Mouse (Mus musculus) embryonic facial prominence, embryonic 13.5 days (tissue): ENCODE data around the gene Bola1. TPM values are rescaled to one million over a fixed set of nuclear protein-coding genes. Genes with fewer than 3 reads are reported as not detected.
"Not testable (repeated sequence)": the region's sequence is repeated elsewhere in the genome, so short reads cannot be mapped to it uniquely, and the experiment has no call there.

Source experiments
- ATAC-seq: fragments of 200-750 bp; cut with Nextera tagmentation; 2 replicates; pipeline ENCODE4 v1.8.0; 2017; ENCODE audit warnings: low read depth; ENCODE audit not compliant: insufficient number of reproducible peaks, insufficient read depth, low FRiP score, low TSS enrichment
- H3K27ac ChIP-seq: fragments of 300-500 bp; sonication (generic); 2 replicates; pipeline ENCODE4 v1.5.1; 2015; ENCODE audit warnings: moderate library complexity, mild to moderate bottlenecking, inconsistent platforms
- H3K27me3 ChIP-seq: fragments of 300-500 bp; sonication (generic); 2 replicates; pipeline ENCODE4 v1.6.1; 2015; ENCODE audit warnings: mild to moderate bottlenecking, inconsistent platforms
- H3K36me3 ChIP-seq: fragments of 300-500 bp; sonication (generic); 2 replicates; pipeline ENCODE4 v1.6.1; 2015; ENCODE audit warnings: mild to moderate bottlenecking, inconsistent platforms
- H3K4me1 ChIP-seq: fragments of 300-500 bp; sonication (generic); 2 replicates; pipeline ENCODE4 v1.6.1; 2015; ENCODE audit warnings: inconsistent platforms
- H3K4me2 ChIP-seq: fragments of 300-500 bp; sonication (generic); 2 replicates; pipeline ENCODE4 v1.6.1; 2015; ENCODE audit warnings: moderate library complexity, mild to moderate bottlenecking, inconsistent platforms
- H3K4me3 ChIP-seq: fragments of 300-500 bp; sonication (generic); 2 replicates; pipeline ENCODE4 v1.5.1; 2015; ENCODE audit warnings: mild to moderate bottlenecking, inconsistent platforms
- H3K9ac ChIP-seq: fragments of 300-500 bp; sonication (generic); 2 replicates; pipeline ENCODE4 v1.6.1; 2015; ENCODE audit warnings: mild to moderate bottlenecking, inconsistent platforms
- H3K9me3 ChIP-seq: fragments of 300-500 bp; sonication (generic); 2 replicates; pipeline ENCODE4 v1.6.1; 2016; ENCODE audit warnings: inconsistent platforms
- WGBS: fragments of 180-500 bp; shearing (Covaris S2); methylation state at CpG from one replicate; pipeline ENCODE4 v1.1.7; 2015; ENCODE audit warnings: mixed read lengths; 5-methylcytosine and 5-hydroxymethylcytosine counted together
- polyA plus RNA-seq: library from polyadenylated mRNA; unstranded; fragments of >200 nt; fragmentation: Nextera tagmentation; extraction: Ambion mirVana; gene quantifications from 2 replicates; pipeline ENCODE4 v1.2.1, GENCODE M21; 2015

Bola1 gene
- polyA plus RNA-seq, 1 experiment from 2014 or later: 55.0 TPM

DNA sequence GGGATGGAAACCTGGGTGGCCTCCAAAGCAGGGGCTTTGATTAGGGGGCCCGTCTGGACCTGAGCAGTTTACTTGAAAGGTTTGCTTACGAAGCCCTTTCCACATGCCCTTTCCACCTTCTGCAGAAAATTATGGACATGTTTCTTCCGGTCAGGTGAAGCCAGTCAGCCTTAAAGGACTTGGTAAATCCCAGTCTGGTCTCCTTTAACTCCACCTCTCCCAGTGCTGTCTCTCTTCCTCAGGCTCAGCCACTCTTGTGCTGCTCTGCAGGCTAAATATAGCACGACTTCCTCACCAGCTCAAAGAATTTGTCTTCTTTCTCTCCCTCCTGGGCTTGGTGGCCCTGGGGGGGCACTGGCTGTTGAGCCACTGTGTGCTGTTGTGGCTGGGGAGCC is 37.1 kb downstream of the Bola1 start:
- no peak for ATAC-seq
- 20% methylated on average over 4 of the region's 4 CpGs for WGBS
- Histone ChIP-seq H3K9me3 (no peaks in the 10 kb centered on the region), H3K4me3 (peak overlapping the region; percentile 62), H3K27me3 (no peaks in the 10 kb centered on the region), H3K36me3 (peaks cover 28% of the 10 kb centered on the region), H3K4me2 (peak overlapping the region; percentile 81), H3K4me1 (peaks cover 28% of the 10 kb centered on the region), H3K9ac (peak overlapping the region; percentile 58), H3K27ac (0 out of 2 replicates have a peak overlapping the region, but pooled peaks have one; percentile 5)

DNA sequence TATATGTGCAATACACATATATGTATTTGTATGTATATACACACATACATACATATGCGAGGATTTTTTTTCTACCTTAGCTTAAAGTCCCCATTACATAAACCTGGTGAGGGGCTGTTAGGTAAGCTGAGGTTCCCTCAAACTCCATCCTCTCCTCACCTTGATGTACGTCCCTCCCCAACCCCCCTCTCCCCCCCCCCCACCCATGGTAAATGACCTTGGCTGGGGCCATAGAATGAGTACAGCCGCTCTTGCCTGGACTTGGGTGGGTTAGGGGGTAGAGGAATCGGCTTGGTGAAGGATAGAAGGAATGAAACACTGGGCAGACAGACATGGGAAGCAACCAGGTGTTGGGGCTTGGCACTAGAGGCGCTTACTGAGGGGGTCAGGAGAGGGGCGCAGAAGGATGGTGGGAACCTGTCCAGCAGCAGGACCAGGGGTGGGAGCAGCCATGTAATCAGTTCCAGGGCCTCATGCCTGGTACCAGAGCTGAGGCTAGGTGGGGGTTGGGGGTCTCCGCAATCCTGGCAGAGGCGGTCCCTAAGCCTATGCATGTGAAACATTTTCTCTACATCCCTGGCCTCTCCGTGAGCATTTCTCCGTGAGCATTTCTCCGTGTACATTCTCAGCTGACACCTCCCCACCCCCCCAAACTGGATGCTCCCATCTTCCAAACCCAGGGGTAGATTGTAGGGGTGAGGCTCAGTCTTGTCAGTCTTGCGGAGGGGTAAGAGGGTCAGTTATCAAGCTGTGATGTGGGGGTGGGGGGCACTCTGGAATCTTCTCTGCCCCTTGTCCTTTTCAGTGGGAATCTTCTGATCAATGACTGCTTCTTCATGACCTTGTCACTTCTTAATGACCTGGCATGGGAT is 37.8 kb downstream of the Bola1 start:
- Histone ChIP-seq H3K4me3 (peak overlapping the region; percentile 62), H3K27me3 (no peaks in the 10 kb centered on the region), H3K27ac (peak overlapping the region; percentile 34; the same call in 1 of the 2 replicates), H3K4me1 (peaks cover 28% of the 10 kb centered on the region), H3K4me2 (peak overlapping the region; percentile 81), H3K36me3 (peaks cover 28% of the 10 kb centered on the region), H3K9me3 (no peaks in the 10 kb centered on the region), H3K9ac (peak overlapping the region; percentile 58)
- peak; percentile 61; the same call in 1 of the 2 replicates for ATAC-seq
- whole genome bisulfite sequencing: 19% methylated on average over 12 of the region's 12 CpGs

DNA sequence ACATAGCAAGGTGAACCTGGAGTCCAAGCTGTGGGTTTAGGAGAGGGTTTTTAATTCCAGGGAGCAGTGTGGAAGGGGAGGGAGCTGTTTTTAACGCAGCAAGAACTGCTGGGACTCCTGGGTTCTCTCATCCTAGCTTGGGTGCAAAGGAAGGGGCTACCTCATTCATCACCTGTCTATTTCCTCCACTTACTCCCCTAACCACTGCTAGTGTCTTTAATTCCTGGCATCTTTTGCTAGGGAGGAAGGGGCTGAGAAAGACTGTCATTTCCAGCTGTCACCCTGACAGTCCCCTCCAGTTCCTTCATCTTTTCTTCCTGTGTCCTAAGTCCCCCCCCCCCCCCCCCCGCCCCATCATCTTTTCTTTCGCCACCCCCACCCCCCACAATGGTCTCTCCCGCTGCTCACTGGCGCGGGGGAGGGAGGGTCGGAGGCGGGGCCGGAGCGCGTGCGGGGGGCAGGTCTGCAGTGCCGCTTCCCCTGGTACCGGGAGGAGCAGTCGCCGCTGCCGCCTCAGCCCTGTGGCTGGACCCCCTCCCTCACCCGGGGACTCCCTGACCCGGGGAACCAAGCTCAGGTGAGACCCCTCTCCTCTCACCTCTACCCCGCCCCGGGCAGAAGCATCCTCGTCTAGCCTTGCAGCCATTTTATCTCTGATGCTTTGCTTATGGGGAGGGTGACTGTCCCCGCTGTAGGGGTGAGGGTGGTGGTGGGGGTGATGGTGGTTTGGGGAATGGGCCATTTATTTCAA is 38.6 kb downstream of the Bola1 start, which contains the start of gene Sv2a:
Gene Sv2a, plus strand, starts transcription at position 425 of the 751 bp plus-strand sequence.
- peaks cover 37% of the 10 kb centered on the region for H3K36me3 ChIP-seq
- no peaks in the 10 kb centered on the region for H3K9me3 ChIP-seq
- no peaks in the 10 kb centered on the region for H3K27me3 ChIP-seq
- ATAC-seq: 0 out of 2 replicates have a peak, but pooled peaks have one; percentile 33
- peak within 1 kb of the TSS; percentile 34; the same call in 1 of the 2 replicates for H3K27ac ChIP-seq
- peak within 1 kb of the TSS; percentile 81 for H3K4me2 ChIP-seq
- peak within 1 kb of the TSS; percentile 62 for H3K4me3 ChIP-seq
- H3K4me1 ChIP-seq: peaks cover 28% of the 10 kb centered on the region
- peak within 1 kb of the TSS; percentile 79 for H3K9ac ChIP-seq
- WGBS: under 1% methylated on average over 17 of the region's 23 CpGs

DNA sequence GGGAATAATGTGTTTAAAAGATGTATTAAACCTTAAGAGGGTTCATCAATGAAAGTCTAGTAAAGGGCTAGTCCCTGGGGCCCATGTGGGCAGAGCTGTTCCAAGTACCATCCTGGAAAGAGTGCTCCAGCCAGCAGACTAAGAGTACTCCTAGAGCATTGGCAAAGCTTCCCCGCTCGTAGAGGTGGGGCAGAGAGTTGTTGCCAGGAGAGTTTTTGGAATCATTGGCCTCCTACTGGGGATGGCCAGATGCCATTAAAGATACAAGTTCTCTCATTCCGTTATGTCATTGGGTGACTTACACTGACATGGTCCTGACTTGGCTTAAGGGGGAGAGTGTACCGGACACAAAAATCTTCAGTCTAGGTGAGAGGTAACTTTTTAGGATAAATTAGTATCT is 40.0 kb downstream of the Bola1 start:
- Histone ChIP-seq H3K36me3 (peaks cover 41% of the 10 kb centered on the region), H3K9me3 (no peaks in the 10 kb centered on the region), H3K4me3 (no peak overlapping the region), H3K27ac (no peak overlapping the region), H3K27me3 (no peaks in the 10 kb centered on the region), H3K9ac (no peak overlapping the region), H3K4me2 (no peak overlapping the region), H3K4me1 (peaks cover 33% of the 10 kb centered on the region)
- no peak for ATAC-seq
- WGBS: 64% methylated on average over 4 of the region's 4 CpGs

DNA sequence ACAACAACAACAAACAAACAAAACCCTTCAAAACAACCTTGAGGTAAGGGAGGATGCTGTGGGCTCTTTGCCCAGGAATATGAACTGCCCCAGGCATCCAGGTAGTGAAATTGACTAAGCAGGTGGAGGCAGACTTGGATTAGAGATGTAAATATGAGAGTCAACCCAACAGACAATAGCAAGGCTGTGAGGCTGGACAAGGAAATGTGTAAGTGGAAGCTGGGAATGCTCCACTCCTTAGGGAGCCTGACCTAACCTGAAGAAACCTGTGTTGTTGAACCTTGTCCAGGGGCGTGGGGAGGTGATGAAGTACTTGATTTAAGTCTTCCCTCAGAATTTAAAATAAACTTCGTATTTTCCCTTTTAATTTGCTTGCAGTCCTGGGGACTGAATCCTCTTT is 40.6 kb downstream of the Bola1 start:
- Histone ChIP-seq H3K4me1 (peaks cover 39% of the 10 kb centered on the region), H3K9ac (no peak overlapping the region), H3K36me3 (peaks cover 47% of the 10 kb centered on the region), H3K9me3 (no peaks in the 10 kb centered on the region), H3K4me2 (no peak overlapping the region), H3K27ac (no peak overlapping the region), H3K4me3 (no peak overlapping the region), H3K27me3 (no peaks in the 10 kb centered on the region)
- ATAC-seq: no peak
- WGBS: 82% methylated on average over 2 of the region's 2 CpGs

DNA sequence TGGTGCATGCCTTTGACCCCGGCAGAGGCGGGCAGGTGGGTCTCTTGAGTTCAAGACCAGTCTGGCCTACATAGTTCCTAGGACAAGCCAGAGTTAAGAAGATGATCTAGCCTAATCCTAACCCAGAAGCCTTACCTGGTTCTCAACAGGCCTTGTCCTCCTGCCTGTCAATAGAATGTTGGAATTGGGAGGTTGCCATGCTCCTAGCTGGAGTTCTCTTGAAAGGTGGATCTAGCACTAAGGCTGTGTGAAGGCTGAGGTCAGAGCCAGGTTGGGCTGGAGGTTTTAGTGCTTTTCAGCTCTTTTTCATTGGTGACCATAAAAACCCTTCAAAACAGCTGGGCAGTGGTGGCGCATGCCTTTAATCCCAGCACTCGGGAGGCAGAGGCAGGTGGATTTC is 41.1 kb downstream of the Bola1 start:
- H3K9me3 ChIP-seq: no peaks in the 10 kb centered on the region
- no peak overlapping the region for H3K27ac ChIP-seq
- no peak overlapping the region for H3K9ac ChIP-seq
- no peak for ATAC-seq
- no peak overlapping the region for H3K4me3 ChIP-seq
- peaks cover 42% of the 10 kb centered on the region for H3K4me1 ChIP-seq
- H3K36me3 ChIP-seq: peaks cover 49% of the 10 kb centered on the region
- 95% methylated on average over 4 of the region's 4 CpGs for WGBS
- no peak overlapping the region for H3K4me2 ChIP-seq
- no peaks in the 10 kb centered on the region for H3K27me3 ChIP-seq

DNA sequence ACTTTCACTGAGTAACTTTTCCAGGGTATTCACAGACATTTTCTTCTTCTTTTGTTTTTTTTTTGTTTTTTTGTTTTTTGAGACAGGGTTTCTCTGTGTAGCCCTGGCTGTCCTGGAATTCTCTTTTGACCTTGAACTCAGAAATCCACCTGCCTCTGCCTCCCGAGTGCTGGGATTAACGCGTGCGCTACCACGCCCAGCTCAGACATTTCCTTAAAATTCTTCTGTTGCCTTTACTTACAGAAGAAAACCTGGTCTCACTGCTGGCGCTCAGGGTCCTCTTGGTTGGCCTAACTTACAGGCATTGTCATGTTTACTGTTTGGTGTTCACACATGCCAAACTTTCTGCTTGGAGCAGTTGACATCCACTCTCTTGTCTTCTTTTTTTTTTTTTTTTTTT is 44.3 kb downstream of the Bola1 start:
- H3K27ac ChIP-seq: no peak overlapping the region
- no peaks in the 10 kb centered on the region for H3K27me3 ChIP-seq
- H3K4me3 ChIP-seq: no peak overlapping the region
- H3K4me1 ChIP-seq: peaks cover 35% of the 10 kb centered on the region
- H3K9me3 ChIP-seq: no peaks in the 10 kb centered on the region
- H3K36me3 ChIP-seq: peaks cover 52% of the 10 kb centered on the region
- no peak overlapping the region for H3K9ac ChIP-seq
- 92% methylated on average over 6 of the region's 6 CpGs for WGBS
- H3K4me2 ChIP-seq: no peak overlapping the region
- no peak for ATAC-seq

DNA sequence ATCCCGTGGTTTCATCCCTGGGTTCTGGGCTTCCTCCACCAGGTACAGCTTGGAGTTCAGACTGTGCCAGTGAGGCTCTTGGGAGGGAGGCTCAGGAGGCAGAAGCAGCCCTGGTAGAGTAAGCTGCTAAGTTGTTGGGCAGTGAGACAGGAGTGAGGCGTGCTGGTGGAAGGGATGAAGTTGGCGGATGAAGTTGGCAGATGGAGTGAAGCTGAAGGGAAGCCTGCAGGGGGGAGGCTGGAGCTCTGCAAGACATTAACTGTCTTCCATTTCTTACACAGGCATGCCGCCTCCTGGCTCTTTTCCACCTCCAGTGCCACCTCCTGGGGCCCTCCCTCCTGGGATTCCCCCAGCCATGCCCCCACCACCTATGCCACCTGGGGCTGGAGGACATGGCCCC is 45.5 kb downstream of the Bola1 start:
- not testable (repeated sequence) for ATAC-seq, H3K9me3 ChIP-seq, H3K4me3 ChIP-seq, H3K27ac ChIP-seq, H3K27me3 ChIP-seq
- 68% methylated on average over 4 of the region's 4 CpGs for WGBS
- H3K4me2 ChIP-seq: peak overlapping the region; percentile 93
- peaks cover 37% of the 10 kb centered on the region for H3K4me1 ChIP-seq
- peak overlapping the region; percentile 36; the same call in 1 of the 2 replicates for H3K9ac ChIP-seq
- peaks cover 62% of the 10 kb centered on the region for H3K36me3 ChIP-seq

DNA sequence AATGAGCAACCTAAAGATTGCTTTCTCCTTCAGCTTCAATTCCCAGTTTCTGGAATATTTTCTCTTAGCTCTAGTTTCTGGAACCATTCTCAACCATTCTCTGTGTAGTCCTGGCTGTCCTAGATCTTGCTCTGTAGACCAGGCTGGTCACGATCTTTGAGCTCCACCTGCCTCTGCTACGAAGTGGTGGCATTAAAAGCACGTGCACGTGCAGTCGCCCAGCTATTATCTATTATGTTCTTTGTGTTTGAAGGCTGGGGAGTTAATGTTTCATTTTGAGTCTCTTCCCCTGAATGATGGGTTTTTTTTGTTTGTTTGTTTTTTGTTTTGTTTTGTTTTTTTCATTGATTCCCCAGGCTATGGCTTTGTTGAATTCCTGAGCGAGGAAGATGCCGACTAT is 46.3 kb downstream of the Bola1 start:
- Histone ChIP-seq H3K4me3 (peak overlapping the region; percentile 93), H3K4me2 (peak overlapping the region; percentile 93), H3K27me3 (no peaks in the 10 kb centered on the region), H3K9ac (peak overlapping the region; percentile 88), H3K27ac (0 out of 2 replicates have a peak overlapping the region, but pooled peaks have one; percentile 99), H3K4me1 (peaks cover 42% of the 10 kb centered on the region), H3K9me3 (no peaks in the 10 kb centered on the region), H3K36me3 (peaks cover 61% of the 10 kb centered on the region)
- WGBS: 28% methylated on average over 7 of the region's 7 CpGs
- ATAC-seq: no peak

DNA sequence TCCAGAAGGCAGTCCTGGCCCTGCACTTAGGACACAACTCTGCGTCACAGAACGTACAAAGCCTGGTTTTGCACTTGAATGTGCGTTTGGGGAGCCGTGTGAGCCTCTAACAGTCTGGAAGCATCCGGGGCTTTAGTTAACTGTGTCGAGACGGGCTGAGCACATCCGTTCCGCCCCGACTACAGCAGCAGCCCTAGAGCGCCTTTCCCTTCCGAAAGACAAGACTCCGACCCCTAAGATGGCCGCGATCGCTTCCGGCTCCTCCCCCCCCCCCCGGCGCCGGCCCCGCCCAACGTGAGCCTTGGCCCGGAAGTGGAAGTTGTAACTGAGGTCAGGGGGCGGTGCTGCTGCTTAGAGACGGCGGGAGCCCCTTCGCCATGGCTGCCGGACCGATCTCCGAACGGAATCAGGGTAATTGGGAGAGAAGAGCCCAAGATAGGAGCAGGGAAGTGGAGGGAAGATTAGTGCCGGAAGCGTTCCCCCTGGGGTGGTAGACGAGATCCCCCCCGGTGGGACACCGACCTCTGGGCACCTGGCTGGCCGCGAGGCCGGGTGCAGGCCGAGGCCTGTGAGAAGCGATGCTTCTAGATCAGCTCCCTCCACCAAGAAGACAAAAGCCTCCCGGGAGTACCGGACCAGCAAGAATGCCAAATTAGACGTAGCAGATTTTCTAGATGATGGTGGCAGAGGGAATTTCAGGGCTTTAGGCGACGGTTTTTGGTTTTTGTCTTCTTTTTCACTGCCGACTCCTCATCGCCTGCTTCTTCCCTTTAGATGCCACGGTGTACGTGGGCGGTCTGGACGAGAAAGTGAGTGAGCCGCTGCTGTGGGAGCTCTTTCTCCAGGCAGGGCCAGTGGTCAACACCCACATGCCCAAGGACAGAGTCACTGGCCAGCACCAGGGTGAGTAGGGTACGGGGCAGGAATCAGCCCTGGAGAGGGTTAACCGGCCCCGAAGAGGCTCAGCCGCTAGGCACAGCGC is 47.0 kb downstream of the Bola1 start, which contains the start of gene Sf3b4:
Gene Sf3b4, plus strand, starts transcription at position 136 of the 982 bp plus-strand sequence.
- Histone ChIP-seq H3K27me3 (no peaks in the 10 kb centered on the region), H3K36me3 (peaks cover 61% of the 10 kb centered on the region), H3K9ac (peak within 1 kb of the TSS; percentile 88), H3K27ac (peak within 1 kb of the TSS; percentile 99), H3K9me3 (no peaks in the 10 kb centered on the region), H3K4me2 (peak within 1 kb of the TSS; percentile 93), H3K4me1 (peaks cover 42% of the 10 kb centered on the region), H3K4me3 (peak within 1 kb of the TSS; percentile 93)
- WGBS: under 1% methylated on average over 53 of the region's 58 CpGs
- peak; percentile 89 for ATAC-seq
